Mouse (Mus musculus) liver, postnatal 0 days (tissue): ENCODE measurements around the gene Eral1. TPM values are rescaled to one million over a fixed set of nuclear protein-coding genes. Genes with fewer than 3 reads are reported as not detected.
A peak's percentile ranks its signal among the peaks of the same experiment; 100 is the strongest.

Experiments
- ATAC-seq: fragments of 200-750 bp; cut with Nextera tagmentation; 2 replicates; pipeline ENCODE4 v1.8.0; 2017; ENCODE audit warnings: mild to moderate bottlenecking, moderate library complexity
- DNase-seq: peaks from one replicate; pipeline ENCODE4 v3.0.0-alpha.2; 2016
- H3K27ac ChIP-seq: fragments of 300-500 bp; sonication (generic); 2 replicates; pipeline ENCODE4 v1.5.1; 2014; ENCODE audit warnings: antibody characterized with exemption, moderate library complexity, mild to moderate bottlenecking, low read depth
- H3K27me3 ChIP-seq: fragments of 300-500 bp; sonication (generic); 2 replicates; pipeline ENCODE4 v1.6.1; 2014; ENCODE audit warnings: low read length, control low read depth, mixed read lengths; ENCODE audit not compliant: insufficient read depth
- H3K36me3 ChIP-seq: fragments of 300-500 bp; sonication (generic); replicated peaks from 2 replicates; pipeline ENCODE4 v1.6.1; 2014; ENCODE audit warnings: mild to moderate bottlenecking, control low read depth, low read length, moderate library complexity, mixed read lengths; ENCODE audit not compliant: insufficient read depth
- H3K4me1 ChIP-seq: fragments of 300-500 bp; sonication (generic); 2 replicates; pipeline ENCODE4 v1.6.1; 2014; ENCODE audit warnings: antibody characterized with exemption, mild to moderate bottlenecking, control low read depth; ENCODE audit not compliant: insufficient read depth
- H3K4me2 ChIP-seq: fragments of 300-500 bp; sonication (generic); 2 replicates; pipeline ENCODE4 v1.6.1; 2014; ENCODE audit warnings: low read depth, mild to moderate bottlenecking, low read length, moderate library complexity, mixed read lengths
- H3K4me3 ChIP-seq: fragments of 300-500 bp; sonication (generic); 2 replicates; pipeline ENCODE4 v1.5.1; 2014; ENCODE audit warnings: low read depth, low read length
- H3K9ac ChIP-seq: fragments of 300-500 bp; sonication (generic); replicated peaks from 2 replicates; pipeline ENCODE4 v1.6.1; 2014; ENCODE audit warnings: mild to moderate bottlenecking, moderate library complexity
- H3K9me3 ChIP-seq: fragments of 300-500 bp; sonication (generic); 2 replicates; pipeline ENCODE4 v1.6.1; 2016; ENCODE audit warnings: mild to moderate bottlenecking, control low read depth, low read length, mixed read lengths
- CTCF ChIP-seq: sonication (generic); IDR thresholded peaks from 2 replicates; pipeline ENCODE4 v1.5.1; 2016; ENCODE audit warnings: antibody characterized with exemption, low read depth
- EP300 ChIP-seq: IDR thresholded peaks from 2 replicates; pipeline ENCODE4 v1.6.1; 2016; ENCODE audit warnings: antibody characterized with exemption, low read depth, mild to moderate bottlenecking
- WGBS: fragments of 180-500 bp; shearing (Covaris S2); extraction: QIAGEN DNeasy Blood & Tissue Kit; methylation state at CpG from one replicate; pipeline ENCODE4 v1.1.7; 2014; ENCODE audit not compliant: insufficient replicate concordance; 5-methylcytosine and 5-hydroxymethylcytosine counted together
- polyA plus RNA-seq: library from polyadenylated mRNA; unstranded; fragments of >200 nt; fragmentation: Nextera tagmentation; extraction: Ambion mirVana; gene quantifications from 2 replicates; pipeline ENCODE4 v1.2.1, GENCODE M21; 2015

Gene Eral1
- polyA plus RNA-seq = 9.3 and 10.6 TPM in 2 replicates

DNA sequence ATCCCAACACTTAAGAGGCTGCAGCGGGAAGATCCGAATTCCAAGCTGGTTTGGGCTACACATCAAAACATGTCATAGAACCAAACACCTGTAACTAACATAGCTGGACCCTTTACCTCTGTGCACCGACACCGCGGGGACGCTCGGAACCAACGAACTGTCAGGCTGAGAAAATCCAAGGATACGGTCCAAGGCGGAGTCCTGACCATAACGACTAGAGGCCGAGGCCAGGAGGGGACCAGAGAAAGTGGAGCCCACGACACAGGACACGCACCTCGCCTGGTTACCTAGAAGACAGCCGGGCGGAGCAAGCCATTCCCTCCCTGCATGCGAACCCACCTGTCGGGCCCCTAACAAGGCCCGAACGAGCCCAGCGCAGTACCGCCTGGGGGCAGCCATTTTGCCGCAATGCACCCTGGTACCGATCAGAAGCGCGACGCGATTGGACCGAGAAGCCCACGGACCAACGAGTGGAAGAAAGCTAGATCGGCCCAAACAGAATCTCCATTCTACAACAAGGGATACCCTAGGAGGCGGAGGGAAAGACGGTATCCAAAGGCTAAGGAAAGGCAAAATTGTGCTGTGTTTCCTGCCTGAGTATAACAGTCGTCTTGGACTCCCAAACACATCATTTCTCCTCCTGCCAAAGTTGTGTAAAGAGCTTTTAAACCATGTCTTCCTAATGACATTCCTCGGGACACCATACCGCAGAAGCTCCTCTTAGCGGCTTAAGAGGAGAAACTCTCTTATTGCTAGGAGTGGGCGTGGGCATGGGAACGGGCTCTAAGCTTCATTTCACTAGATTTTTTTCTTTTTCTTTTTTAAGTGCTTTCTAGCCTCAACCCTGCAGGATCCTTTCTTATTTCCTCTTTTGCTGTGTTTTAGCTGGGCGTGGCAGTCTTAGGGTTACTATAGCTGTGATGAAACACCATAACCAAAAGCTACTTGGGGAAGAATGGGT lies at the start of gene Eral1:
TSS of gene Eral1 (minus strand) at position 423 of the 961 bp plus-strand sequence.
- Histone ChIP-seq H3K4me2 (peak within 1 kb of the TSS; percentile 82), H3K36me3 (peaks cover 17% of the 10 kb centered on the region), H3K4me1 (peaks cover 18% of the 10 kb centered on the region), H3K27me3 (no peaks in the 10 kb centered on the region), H3K27ac (peak within 1 kb of the TSS; percentile 63), H3K9me3 (no peaks in the 10 kb centered on the region), H3K4me3 (peak within 1 kb of the TSS; percentile 83), H3K9ac (peak within 1 kb of the TSS; percentile 86)
- DNase-seq (peak; percentile 86), ATAC-seq (peak; percentile 96)
- 1% methylated on average over 42 of the region's 42 CpGs for WGBS
- TF ChIP-seq CTCF = peak; percentile 17; the same call in 1 of the 2 replicates
- TF ChIP-seq EP300 = 0 out of 2 replicates have a peak, but pooled peaks have one; percentile 25

DNA sequence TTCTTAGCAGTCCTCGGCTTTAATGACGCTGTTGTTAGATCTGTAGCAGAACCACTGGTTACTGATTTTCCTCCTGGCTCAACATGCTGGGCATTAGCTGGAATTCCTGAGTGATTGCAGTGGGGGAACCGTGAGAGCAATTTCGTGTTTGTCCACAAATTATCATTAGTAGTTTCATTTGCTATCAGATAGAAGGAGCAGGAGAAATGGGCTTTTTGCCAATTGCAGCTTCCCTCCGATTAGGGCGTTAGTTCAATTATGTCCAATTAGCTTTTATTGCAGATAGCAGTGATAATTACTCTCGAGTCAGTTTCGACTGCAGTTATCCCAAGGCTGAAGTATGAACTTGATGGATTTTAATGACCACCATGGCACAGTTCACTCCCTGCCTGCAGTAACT lies 49.3 kb upstream of the Eral1 start:
- TF ChIP-seq CTCF = no peak
- no peak for TF ChIP-seq EP300
- Histone ChIP-seq H3K9ac (no peak overlapping the region), H3K4me2 (no peak overlapping the region), H3K27ac (no peak overlapping the region), H3K4me3 (no peak overlapping the region), H3K4me1 (peaks cover 46% of the 10 kb centered on the region), H3K36me3 (no peaks in the 10 kb centered on the region), H3K27me3 (no peaks in the 10 kb centered on the region), H3K9me3 (no peaks in the 10 kb centered on the region)
- ATAC-seq = no peak
- no peak for DNase-seq
- 52% methylated on average over 8 of the region's 8 CpGs for WGBS

DNA sequence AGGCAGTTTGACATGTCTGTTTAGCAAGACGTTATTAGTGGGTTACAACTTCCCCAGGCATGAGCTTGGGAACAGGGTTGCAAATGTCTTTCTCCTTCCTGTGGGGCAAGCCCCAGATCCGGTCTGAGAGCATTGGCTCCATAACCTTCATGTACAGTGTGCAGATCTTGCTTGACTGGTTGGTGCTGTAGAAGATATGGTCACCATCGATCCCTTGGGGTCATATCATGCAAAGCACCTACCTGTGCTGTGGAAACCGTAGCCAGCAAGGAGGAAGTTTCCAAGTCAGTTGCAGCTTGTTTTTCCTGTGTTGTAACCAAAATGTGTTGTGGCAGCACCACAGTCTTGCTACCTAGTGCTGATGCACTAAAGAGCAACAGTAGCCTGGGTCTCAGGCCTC lies 46.6 kb upstream of the Eral1 start:
- H3K27ac ChIP-seq = peak overlapping the region; percentile 65
- H3K9me3 ChIP-seq = no peaks in the 10 kb centered on the region
- peak; percentile 38 for DNase-seq
- peaks cover 37% of the 10 kb centered on the region for H3K4me1 ChIP-seq
- ATAC-seq = peak; percentile 44; the same call in 1 of the 2 replicates
- 32% methylated on average over 4 of the region's 4 CpGs for WGBS
- TF ChIP-seq CTCF = no peak
- no peak for TF ChIP-seq EP300
- H3K36me3 ChIP-seq = no peaks in the 10 kb centered on the region
- H3K9ac ChIP-seq = no peak overlapping the region
- no peaks in the 10 kb centered on the region for H3K27me3 ChIP-seq
- H3K4me3 ChIP-seq = no peak overlapping the region
- peak overlapping the region; percentile 58; the same call in 1 of the 2 replicates for H3K4me2 ChIP-seq

DNA sequence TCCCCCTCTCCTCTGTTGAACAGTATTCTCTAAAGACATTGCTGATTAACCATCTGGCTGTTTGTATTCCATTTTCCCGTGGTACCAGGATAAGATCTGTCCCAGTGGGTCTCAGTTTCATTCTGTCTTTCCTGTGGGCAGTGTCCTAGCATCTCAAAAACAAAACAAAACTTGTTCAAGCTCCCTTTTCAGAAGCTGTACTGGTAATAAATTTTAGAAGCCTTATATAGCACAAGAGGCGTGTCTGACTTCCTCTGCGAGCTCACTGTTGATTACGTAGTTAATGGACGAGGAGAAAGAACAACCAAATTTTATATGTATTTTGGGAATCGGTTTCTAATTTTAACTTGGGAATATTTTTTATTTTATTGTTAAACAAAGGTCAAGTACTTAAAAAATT lies 45.5 kb upstream of the Eral1 start:
- ATAC-seq = no peak
- Histone ChIP-seq H3K4me1 (peaks cover 44% of the 10 kb centered on the region), H3K36me3 (no peaks in the 10 kb centered on the region), H3K4me3 (peak overlapping the region; percentile 13), H3K4me2 (peak overlapping the region; percentile 58), H3K9ac (peak overlapping the region; percentile 36; the same call in 1 of the 2 replicates), H3K9me3 (no peaks in the 10 kb centered on the region), H3K27me3 (no peaks in the 10 kb centered on the region), H3K27ac (peak overlapping the region; percentile 74)
- no peak for DNase-seq
- 39% methylated on average over 6 of the region's 6 CpGs for WGBS
- TF ChIP-seq CTCF = no peak
- no peak for TF ChIP-seq EP300

DNA sequence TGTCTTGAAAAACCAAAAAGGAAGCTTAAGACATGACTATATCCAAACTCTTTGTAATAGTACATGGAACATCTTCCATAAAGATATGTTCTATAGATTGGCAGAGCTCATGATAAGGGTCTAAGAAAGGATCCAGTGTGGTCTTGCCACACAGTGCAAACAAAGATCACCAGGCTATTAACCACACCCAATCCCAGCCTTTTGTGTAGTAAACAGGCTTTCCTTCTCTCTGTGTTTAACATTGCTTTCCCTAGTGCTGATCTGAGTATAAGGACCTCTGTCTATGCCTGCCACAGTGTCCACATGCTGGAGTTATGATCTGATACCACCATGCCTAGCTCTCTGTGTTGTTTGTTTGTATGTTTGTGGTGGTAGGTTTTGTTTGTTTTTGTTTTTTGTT lies 43.6 kb upstream of the Eral1 start:
- H3K4me3 ChIP-seq = no peak overlapping the region
- H3K4me1 ChIP-seq = peaks cover 56% of the 10 kb centered on the region
- no peaks in the 10 kb centered on the region for H3K36me3 ChIP-seq
- ATAC-seq (no peak), DNase-seq (no peak)
- no peaks in the 10 kb centered on the region for H3K9me3 ChIP-seq
- no peaks in the 10 kb centered on the region for H3K27me3 ChIP-seq
- no peak overlapping the region for H3K9ac ChIP-seq
- H3K4me2 ChIP-seq = no peak overlapping the region
- no peak for TF ChIP-seq EP300
- TF ChIP-seq CTCF = no peak
- H3K27ac ChIP-seq = peak overlapping the region; percentile 29; the same call in 1 of the 2 replicates

DNA sequence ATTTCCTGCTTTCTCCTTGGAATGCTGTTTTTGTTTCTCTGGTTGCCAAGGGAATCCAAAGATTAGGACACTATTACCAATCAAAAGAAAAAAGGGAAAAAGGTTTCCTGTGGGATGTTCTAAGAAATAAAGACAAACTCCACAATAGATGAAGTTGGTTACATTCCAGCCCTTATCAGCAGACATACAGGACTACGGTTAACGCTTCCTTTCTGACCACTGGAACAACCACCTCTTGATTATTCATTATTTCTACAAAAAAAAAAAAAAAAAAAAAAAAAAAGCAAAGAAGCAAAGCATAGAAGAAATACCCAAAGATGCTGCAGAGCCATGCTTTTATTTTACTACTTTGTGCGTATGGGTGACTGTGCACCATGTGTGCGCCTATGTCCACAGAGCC lies 42.6 kb upstream of the Eral1 start:
- Histone ChIP-seq H3K4me1 (peaks cover 62% of the 10 kb centered on the region), H3K4me3 (no peak overlapping the region), H3K27ac (peak overlapping the region; percentile 29; the same call in 1 of the 2 replicates), H3K27me3 (no peaks in the 10 kb centered on the region), H3K9ac (no peak overlapping the region), H3K9me3 (no peaks in the 10 kb centered on the region), H3K4me2 (no peak overlapping the region), H3K36me3 (no peaks in the 10 kb centered on the region)
- WGBS = 47% methylated on average over 4 of the region's 4 CpGs
- TF ChIP-seq EP300 (peak; percentile 73), CTCF (no peak)
- DNase-seq = no peak
- ATAC-seq = no peak
